Mouse (Mus musculus) CD4-positive naive resting alpha-beta T cell, adult 76 days (primary cell): Measurements from ENCODE around the gene Romo1. TPM values are rescaled to one million over a fixed set of nuclear protein-coding genes. Genes with fewer than 3 reads are reported as not detected.

Experiments
- total RNA-seq: library from RNA; stranded (reverse); gene quantifications from one replicate; pipeline ENCODE4 v1.2.4, GENCODE M21; 2023

Romo1 gene
- 46.3 TPM for total RNA-seq

GRCm38 (mm10) chr2:156143953-156144724 lies at the start of gene Romo1, which contains the start of gene Nfs1:
Gene Romo1 (plus strand): TSS chr2:156144039.
Gene Nfs1 (minus strand): TSS chr2:156144186.

DNA sequence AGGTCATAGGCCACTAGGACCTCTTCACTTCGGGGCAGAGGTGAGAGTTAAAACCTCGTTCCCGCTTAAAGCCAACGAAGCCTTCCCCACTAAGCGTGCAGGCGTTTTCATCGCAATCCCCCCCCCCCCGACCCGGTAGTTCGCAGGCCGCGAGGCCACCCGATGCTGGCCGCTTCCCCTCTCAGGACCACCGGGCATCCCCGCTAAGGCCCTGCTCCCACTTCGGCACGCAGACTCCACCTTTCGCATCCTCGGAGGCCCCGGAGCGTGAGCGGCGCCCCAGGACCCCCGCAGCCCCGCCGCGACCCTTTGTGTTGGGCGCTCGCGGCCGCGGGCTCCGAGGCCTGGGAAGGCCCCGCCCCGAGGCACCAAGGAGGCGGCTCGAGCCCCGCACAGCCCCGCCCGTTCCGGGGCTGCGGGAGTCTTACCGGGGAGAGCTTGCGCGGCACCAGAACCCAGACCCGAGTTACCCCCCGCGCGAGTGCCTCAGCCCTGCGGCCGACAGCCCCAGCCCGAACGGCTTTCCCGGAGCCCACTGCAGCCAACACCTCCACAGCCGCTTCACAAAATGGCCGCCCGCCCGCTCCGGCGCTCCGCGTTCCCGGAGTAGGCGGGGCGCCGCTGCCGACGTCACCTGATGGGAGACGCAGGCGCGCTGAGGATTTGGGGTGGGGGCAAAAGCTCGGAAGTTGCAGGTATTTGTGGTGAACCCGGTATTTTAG lies 32.3 kb upstream of the Romo1 start, which contains the start of the genes Cpne1 and Rbm12:
Cpne1 (minus strand) TSS at position 608 of the 722 bp plus-strand sequence.
Rbm12 (minus strand) TSS at position 621 of the 722 bp plus-strand sequence.

DNA sequence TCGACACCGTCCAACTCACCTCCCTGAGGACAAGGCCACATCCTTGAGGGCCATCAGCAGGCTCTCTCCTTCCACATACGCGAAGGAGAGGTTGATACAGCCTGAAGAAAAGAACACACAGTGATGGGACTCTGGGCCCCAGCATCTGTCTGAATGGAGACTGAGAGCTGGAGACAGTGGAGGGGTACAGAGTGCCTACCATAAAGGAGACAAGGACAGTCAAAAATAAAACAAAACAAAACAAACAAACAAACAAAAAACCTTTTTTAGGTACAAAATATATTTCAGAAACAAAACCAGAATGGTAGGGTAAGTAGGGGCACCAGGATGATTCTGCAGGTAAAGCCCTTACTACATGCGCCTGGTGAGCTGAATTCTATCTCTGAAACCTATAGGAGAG lies 16.8 kb upstream of the Romo1 start, which contains the start of gene Gm28036:
Gm28036 (minus strand) TSS at position 101 of the 400 bp plus-strand sequence.

GRCm38 (mm10) chr2:156180094-156180821 lies 36.4 kb downstream of the Romo1 start, which contains the start of gene Rbm39:
Gene Rbm39 (minus strand): TSS chr2:156180238.

Other genes starting within 250 kb of the Romo1 start
- 33.5 TPM for gene Uqcc1, start 213.7 kb upstream of the Romo1 start, total RNA-seq
- gene Gm15557, start 203.3 kb upstream of the Romo1 start, total RNA-seq: not detected
- gene Gdf5, start 198.7 kb upstream of the Romo1 start, total RNA-seq: not detected
- gene Cep250, start 187.6 kb upstream of the Romo1 start, total RNA-seq: 44.8 TPM
- gene 6430550D23Rik, start 136.1 kb upstream of the Romo1 start, total RNA-seq: 2.0 TPM
- gene Ergic3, start 136.0 kb upstream of the Romo1 start, total RNA-seq: 52.1 TPM
- gene Fer1l4, start 91.1 kb upstream of the Romo1 start, total RNA-seq: not detected
- gene Spag4, start 78.9 kb upstream of the Romo1 start, total RNA-seq: 4.8 TPM
- 45.9 TPM for gene Cpne1, start 32.1 kb upstream of the Romo1 start, total RNA-seq
- 23.6 TPM for gene Rbm12, start 32.1 kb upstream of the Romo1 start, total RNA-seq
- 26.2 TPM for gene Gm28036, start 16.9 kb upstream of the Romo1 start, total RNA-seq
- gene Nfs1, start 147 bp downstream of the Romo1 start, total RNA-seq: 24.6 TPM
- 2,783 TPM for gene Rbm39, start 36.2 kb downstream of the Romo1 start, total RNA-seq
- gene Phf20, start 52.4 kb downstream of the Romo1 start, total RNA-seq: 84.2 TPM
- 7.6 TPM for gene Cnbd2, start 168.3 kb downstream of the Romo1 start, total RNA-seq
- 90.8 TPM for gene Scand1, start 168.7 kb downstream of the Romo1 start, total RNA-seq